Mouse (Mus musculus) ovary, postnatal 14 days (tissue): ENCODE results near the gene Neurod1.

Experiments
- DNase-seq: peaks from one replicate; pipeline ENCODE4 v3.0.0; 2022; ENCODE audit warnings: low spot score

Gene Neurod1

DNA sequence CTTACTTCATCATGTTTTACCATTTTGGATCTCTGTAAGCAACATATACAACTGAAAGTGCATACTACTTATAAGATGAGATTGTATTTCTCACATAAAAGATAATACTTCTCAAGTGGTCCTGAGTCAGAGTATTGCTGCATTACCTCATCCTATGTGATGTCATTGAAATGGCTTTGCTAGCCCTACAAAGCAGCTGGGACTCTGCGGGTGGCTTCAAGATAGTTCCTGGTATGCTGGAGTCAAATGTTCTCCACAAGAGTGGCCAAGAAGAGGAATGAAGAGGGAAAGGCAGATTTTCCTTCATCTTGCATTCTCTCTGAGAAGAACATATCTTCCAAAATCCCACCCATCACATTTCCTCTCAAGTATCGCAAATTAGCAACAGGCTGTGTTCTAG lies 13.2 kb downstream of the Neurod1 start:
- no peak for DNase-seq

DNA sequence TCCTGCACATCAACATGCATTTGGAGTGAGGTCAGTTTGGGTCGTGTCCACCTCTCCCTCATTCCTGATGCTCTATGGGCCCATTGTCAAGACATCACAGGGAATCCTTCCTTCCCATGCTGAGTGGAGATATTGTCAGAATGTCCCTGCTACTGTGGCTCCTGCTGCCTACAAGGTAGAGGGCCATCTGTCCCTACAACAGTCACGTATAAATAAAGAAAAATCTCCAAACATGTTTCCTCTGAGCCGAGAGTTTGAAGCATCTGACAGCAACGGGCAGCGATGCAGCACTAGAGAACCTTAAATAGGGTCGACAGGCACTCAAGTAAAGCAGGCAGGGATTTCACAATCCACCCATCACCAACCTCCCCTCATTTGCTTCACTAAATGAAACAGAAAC lies 13.6 kb downstream of the Neurod1 start:
- no peak for DNase-seq

DNA sequence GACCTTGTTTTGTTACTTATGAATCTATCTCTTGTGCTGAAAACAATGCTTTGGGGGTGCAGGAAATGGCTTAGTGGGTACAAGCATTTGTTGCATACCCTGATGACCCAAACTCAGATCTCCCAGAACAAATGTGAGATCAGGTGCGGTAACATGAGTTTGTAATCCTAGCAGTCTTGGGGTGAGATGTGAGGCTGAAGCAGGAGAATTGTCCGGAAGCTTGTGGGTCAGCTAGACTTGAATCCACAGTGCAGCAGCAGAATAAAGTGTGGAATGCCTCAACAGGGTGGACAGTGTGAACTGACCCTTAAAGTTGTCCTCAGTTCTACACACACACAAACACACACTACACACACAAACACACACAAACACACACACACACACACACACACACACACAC lies 14.3 kb downstream of the Neurod1 start:
- DNase-seq, result no peak

DNA sequence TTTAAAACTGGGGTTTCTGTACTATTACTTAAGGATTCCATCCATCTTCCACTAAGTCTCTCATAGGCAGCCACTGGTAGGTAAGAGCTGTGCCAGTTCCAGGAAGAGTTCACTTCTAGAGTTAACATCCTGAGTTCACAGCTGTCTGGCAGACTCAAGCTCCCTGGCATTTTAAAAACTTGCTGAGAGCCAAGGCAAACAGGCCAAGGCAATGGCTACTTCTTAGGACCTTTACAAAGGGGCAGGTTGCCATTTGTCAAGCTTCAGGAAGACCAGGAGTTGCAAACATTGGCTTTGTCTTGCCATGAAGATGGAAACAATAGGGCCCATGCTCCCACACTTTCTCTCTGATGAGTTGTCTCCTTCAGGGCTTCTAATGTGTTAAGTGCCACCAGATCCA lies 26.5 kb downstream of the Neurod1 start:
- no peak for DNase-seq

DNA sequence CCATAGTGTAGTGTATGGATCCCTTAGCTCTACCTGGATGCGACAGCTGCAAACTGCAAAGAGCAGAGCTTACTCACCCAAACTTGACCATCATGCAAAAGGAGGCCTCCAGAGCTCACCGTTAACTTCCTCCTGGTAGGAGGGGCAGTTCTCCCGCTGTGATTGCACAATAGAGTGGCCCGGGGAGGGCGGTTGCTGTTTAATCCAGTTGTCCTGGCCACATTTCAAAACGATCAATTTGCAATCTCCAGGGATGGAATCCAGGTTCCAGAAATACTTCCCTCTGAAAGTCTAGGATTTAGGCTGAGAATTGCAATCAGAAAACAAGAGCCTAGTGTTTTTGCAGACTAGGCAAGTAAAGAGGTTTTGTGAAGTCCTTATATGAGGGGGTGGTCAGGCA lies 26.9 kb downstream of the Neurod1 start:
- no peak for DNase-seq

DNA sequence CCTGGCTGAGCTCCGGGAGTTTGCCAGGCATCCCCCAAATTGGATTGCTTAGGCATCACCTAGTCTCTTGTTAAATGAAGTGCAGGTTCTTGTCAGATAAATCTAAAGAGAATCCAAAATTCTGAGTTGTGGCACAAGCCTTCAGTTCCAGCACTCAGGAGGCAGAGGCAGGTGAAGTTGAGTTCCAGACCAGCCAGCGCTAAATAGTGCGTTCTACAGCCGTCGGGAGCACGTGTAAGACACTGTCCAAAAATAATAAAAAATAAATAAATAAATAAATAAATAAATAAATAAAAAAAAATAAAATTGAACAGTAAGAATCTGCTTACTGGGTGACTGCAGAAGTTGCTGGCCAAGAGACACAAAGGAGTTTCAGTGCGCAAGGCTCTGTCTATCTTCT lies 27.4 kb downstream of the Neurod1 start:
- no peak for DNase-seq

DNA sequence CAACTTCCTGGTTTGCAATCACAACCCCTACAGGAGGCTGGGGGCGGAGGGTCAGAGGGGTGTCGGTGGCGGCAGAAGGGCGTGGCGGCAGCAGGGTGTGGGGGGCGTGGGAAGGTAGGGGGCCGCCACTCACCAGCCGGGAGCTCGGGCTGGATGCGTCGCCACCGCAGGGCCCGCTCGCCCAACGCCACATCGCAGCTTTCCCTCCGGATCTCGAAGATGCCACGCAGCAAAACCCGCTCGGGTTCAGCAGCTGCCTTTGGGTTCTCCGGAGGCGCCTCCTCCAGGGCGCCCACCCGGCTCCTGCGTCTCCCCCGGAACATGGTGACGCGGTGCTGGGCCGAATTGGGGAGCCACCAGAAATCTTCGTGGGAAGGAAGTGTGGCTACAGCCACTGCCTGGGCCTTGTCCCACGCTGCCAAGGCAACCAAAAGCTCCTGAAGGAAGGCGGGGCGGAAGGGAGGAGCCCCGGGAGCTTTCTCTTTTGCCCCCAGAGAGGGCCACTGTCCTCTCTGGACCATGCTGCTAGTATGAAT lies 27.9 kb downstream of the Neurod1 start:
- no peak for DNase-seq

DNA sequence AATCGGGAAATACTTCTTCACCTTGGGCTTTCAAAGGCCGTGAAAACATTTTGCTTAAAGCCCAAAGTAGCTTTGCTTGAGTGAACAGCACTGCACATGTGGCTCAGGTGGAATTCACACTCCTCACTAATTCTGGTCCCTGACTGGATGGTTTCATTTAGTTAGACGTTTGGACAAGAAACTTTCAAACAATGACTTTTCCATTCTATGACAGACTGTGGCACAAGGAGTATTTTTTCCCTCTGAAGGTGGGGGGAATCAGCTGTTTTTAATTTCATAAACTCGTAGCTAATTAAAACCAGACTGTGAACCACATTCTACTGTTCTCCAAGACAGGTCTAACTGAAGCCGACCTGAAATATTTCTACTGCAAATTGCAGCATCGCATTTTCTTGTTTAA lies 28.5 kb downstream of the Neurod1 start:
- DNase-seq, result no peak

DNA sequence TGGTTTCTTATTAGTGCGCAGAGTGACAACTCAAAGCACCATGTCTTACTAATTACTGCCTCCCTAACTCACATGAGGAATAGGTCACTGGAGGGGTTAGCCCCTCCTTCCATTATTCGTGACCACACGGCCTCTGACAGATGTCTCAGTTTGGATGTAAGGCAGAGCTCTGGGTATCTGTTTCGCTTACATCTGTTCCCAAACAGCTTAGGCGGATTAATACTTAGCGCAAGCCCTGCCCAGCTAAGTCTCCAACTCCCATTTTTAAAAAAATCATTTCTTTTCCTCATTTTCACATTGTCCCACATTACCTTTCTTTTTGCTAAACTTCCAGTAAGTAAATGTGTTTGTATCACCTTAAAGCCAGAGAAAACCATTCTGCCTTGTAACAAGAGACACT lies 34.9 kb downstream of the Neurod1 start:
- no peak for DNase-seq

DNA sequence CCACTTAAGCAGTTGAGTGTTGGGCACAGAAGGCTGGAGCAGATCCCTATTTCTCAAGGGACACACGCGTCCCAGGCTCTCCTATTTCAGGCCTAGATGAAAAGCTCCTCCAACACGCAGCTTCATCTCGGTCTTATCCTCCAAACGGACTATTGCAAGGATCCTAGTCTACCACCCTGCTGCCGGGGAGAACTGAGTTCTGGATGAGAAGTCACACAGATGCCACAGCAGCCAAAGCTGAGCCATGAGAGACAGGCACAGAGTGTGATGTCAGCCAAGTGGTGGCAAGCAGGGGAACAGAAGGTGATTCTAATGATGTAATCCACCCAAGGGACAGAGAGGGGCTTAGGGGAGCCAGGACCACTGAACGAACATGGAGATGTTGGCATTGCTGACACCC lies 42.0 kb downstream of the Neurod1 start:
- no peak for DNase-seq

DNA sequence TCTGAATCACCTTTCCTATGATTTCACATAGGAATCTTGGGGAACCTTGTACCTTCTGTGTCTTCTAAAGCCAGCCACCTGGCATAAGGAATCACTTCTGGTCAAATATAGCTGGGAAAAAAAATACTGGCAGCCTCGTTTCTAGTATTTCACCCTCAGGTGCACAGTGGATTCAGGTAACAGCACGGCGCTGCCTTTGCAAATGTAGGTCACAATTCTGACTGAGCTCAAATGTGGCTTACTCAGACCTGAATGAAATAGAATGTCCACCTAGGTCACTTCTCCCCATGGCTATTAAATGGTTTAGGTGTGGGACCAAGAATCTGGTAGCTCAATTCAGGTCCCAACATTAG lies 45.7 kb downstream of the Neurod1 start:
- no peak for DNase-seq

DNA sequence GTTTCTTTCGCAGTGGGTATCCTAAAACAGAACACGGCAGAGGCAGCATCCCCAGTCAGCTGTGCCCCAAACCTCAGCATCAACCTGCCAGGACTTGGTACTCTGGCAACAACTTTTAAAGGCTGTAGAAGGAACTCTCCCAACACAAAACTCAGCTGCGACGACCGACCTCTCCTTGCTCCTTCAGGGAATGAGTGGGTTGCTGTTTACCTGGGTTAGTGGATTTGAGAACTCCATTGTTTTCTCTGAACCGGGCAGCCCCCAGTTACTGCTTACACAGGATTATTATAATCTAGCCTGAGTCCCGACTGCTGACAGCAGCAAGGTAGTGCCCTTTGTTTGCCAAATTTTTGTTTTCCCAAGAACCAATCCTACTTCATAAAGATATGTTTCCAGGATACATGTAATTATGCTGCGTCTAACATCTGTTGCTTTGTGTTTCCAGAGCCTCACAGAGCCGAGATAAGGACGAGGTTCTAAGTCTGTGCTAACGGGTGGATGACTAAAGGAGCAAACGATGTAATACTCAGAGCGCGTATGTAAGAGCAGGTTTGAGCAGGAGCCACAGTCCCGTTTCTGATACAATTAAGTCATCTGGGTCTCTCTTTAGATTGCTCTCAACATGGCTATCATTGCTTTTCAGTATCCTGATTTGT lies 46.2 kb downstream of the Neurod1 start:
- DNase-seq, result no peak

DNA sequence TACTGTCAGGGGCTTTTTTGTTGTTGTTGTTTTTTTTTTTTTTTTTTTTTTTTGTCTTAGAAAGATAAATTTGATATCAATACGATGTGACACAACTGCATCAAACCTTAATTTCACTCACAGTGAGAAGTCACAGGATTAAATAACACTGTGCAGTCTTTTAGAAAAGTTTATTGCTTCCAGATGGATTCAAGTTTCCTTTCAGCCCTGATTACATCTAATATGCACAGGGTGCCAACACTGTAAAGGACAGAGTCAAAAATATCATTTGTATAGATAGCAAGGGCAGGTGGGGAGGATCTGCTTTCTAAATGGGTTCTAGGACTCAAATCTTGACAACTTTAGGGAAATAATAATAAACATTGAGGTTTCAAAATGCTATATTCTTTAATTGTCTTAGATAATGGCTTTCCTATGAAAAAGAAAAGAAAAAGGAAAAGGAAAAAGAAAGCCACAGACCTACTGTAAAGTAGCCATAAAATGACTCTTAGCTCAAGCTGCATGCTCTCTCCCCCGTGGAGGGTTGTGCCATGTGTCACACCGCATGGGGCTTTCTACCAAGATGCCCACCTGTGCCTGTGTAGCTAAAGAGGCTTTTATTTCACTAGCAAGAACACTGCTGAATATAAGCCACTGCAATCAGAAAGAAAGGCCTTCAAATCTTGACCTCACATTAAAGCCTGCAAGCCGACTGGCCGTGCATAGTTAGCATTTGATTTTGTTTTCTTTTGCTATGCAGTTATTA lies 50.7 kb downstream of the Neurod1 start:
- DNase-seq, result no peak
